Mouse (Mus musculus) stomach, postnatal 0 days (tissue): ENCODE measurements around the gene Zfp281.

Experiments
- CTCF ChIP-seq: IDR thresholded peaks from 2 replicates; pipeline ENCODE4 v1.5.1; 2016; ENCODE audit warnings: antibody characterized with exemption, low read depth, mild to moderate bottlenecking, moderate library complexity
- EP300 ChIP-seq: optimal IDR thresholded peaks from 2 replicates; pipeline ENCODE3; 2016; ENCODE audit warnings: antibody characterized with exemption

- TF ChIP-seq CTCF (no peak), EP300 (no peak)
These were observed 46.6 kb upstream of the Zfp281 start for GRCm38 (mm10) chr1:136577890-136578663.
